Mouse (Mus musculus) cerebellum, adult 18-20 months (tissue): Measurements from ENCODE around the gene Abraxas2.
A peak's percentile ranks its signal among the peaks of the same experiment; 100 is the strongest.

Experiments
- DNase-seq, 2 experiments: peaks; one replicate each; pipeline ENCODE4 v3.0.0; 2021

Gene Abraxas2

GRCm38 (mm10) chr7:132859042-132859958, at the start of gene Abraxas2:
Gene Abraxas2 (plus strand): TSS chr7:132859225.
- peak; percentile 93 to 97 for DNase-seq

GRCm38 (mm10) chr7:132809721-132810120, 49.3 kb upstream of the Abraxas2 start:
- DNase-seq = peak in 1 of 2 experiments; percentile 34

- DNase-seq = peak; percentile 61 to 62
Observed at GRCm38 (mm10) chr7:132810368-132810767, 48.7 kb upstream of the Abraxas2 start.

- peak; percentile 95 to 96 for DNase-seq
Observed at GRCm38 (mm10) chr7:132810879-132811278, 48.1 kb upstream of the Abraxas2 start.

- peak in 1 of 2 experiments; percentile 72 for DNase-seq
Observed at GRCm38 (mm10) chr7:132811716-132812618, 47.1 kb upstream of the Abraxas2 start.

- peak; percentile 58 to 73 for DNase-seq
Observed at GRCm38 (mm10) chr7:132812619-132813415, 46.2 kb upstream of the Abraxas2 start.

GRCm38 (mm10) chr7:132813416-132814088, 45.5 kb upstream of the Abraxas2 start, which contains the start of gene Fam53b:
Gene Fam53b (minus strand): TSS chr7:132813886.
- DNase-seq = peak; percentile 81 to 89

GRCm38 (mm10) chr7:132814089-132814450, 45.0 kb upstream of the Abraxas2 start:
- DNase-seq = no peak

- no peak for DNase-seq
Observed at GRCm38 (mm10) chr7:132815081-132815480, 43.9 kb upstream of the Abraxas2 start.

- no peak for DNase-seq
Observed at GRCm38 (mm10) chr7:132816528-132816927, 42.5 kb upstream of the Abraxas2 start.

GRCm38 (mm10) chr7:132817056-132817455, 42.0 kb upstream of the Abraxas2 start:
- DNase-seq = no peak

- DNase-seq = no peak
Observed at GRCm38 (mm10) chr7:132820692-132821091, 38.3 kb upstream of the Abraxas2 start.

- no peak for DNase-seq
Observed at GRCm38 (mm10) chr7:132823832-132824231, 35.2 kb upstream of the Abraxas2 start.

GRCm38 (mm10) chr7:132824346-132825022, 34.5 kb upstream of the Abraxas2 start:
- no peak for DNase-seq

GRCm38 (mm10) chr7:132830955-132831354, 28.1 kb upstream of the Abraxas2 start:
- DNase-seq = no peak

- DNase-seq = no peak
Observed at GRCm38 (mm10) chr7:132841287-132841686, 17.7 kb upstream of the Abraxas2 start.

GRCm38 (mm10) chr7:132842455-132842854, 16.6 kb upstream of the Abraxas2 start:
- DNase-seq = no peak

GRCm38 (mm10) chr7:132843152-132843551, 15.9 kb upstream of the Abraxas2 start:
- DNase-seq = no peak

GRCm38 (mm10) chr7:132852173-132852844, 6.7 kb upstream of the Abraxas2 start, which contains the start of gene Eef1akmt2:
Gene Eef1akmt2 (minus strand): TSS chr7:132852673.
- peak; percentile 86 to 87 for DNase-seq

GRCm38 (mm10) chr7:132853361-132853760, 5.7 kb upstream of the Abraxas2 start:
- DNase-seq = no peak

GRCm38 (mm10) chr7:132853946-132854345, 5.1 kb upstream of the Abraxas2 start:
- DNase-seq = no peak
